Mouse (Mus musculus) midbrain, embryonic 12.5 days (tissue): ENCODE results near the gene Ackr4. TPM values are rescaled to one million over a fixed set of nuclear protein-coding genes. Genes with fewer than 3 reads are reported as not detected.

Experiments
- ATAC-seq: fragments of 200-750 bp; cut with Nextera tagmentation; 2 replicates; pipeline ENCODE4 v1.8.0; 2017; ENCODE audit warnings: low read depth, moderate TSS enrichment, moderate library complexity; ENCODE audit not compliant: low FRiP score
- H3K27ac ChIP-seq: fragments of 300-500 bp; sonication (generic); replicated peaks from 2 replicates; pipeline ENCODE4 v1.5.1; 2016; ENCODE audit warnings: mild to moderate bottlenecking
- H3K27me3 ChIP-seq: fragments of 300-500 bp; sonication (generic); 2 replicates; pipeline ENCODE4 v1.6.1; 2016; ENCODE audit warnings: mild to moderate bottlenecking
- H3K36me3 ChIP-seq: fragments of 300-500 bp; sonication (generic); 2 replicates; pipeline ENCODE4 v1.6.1; 2016
- H3K4me1 ChIP-seq: fragments of 300-500 bp; sonication (generic); 2 replicates; pipeline ENCODE4 v1.6.1; 2016
- H3K4me2 ChIP-seq: fragments of 300-500 bp; sonication (generic); replicated peaks from 2 replicates; pipeline ENCODE4 v1.6.1; 2016; ENCODE audit warnings: mild to moderate bottlenecking, moderate library complexity
- H3K4me3 ChIP-seq: fragments of 300-500 bp; sonication (generic); 2 replicates; pipeline ENCODE4 v1.5.1; 2016; ENCODE audit warnings: mild to moderate bottlenecking
- H3K9ac ChIP-seq: fragments of 300-500 bp; sonication (generic); replicated peaks from 2 replicates; pipeline ENCODE4 v1.6.1; 2016; ENCODE audit warnings: mild to moderate bottlenecking, moderate library complexity
- H3K9me3 ChIP-seq: fragments of 300-500 bp; sonication (generic); 2 replicates; pipeline ENCODE4 v1.6.1; 2016; ENCODE audit warnings: mild to moderate bottlenecking
- WGBS: fragments of 180-500 bp; shearing (Covaris S2); methylation state at CpG from one replicate; pipeline ENCODE4 v1.1.7; 2016; 5-methylcytosine and 5-hydroxymethylcytosine counted together
- polyA plus RNA-seq: library from polyadenylated mRNA; unstranded; fragments of >200 nt; fragmentation: Nextera tagmentation; extraction: Ambion mirVana; gene quantifications from 2 replicates; pipeline ENCODE4 v1.2.1, GENCODE M21; 2016

Ackr4 gene
- polyA plus RNA-seq, 1 experiment from 2014 or later, result 0.48 TPM

DNA sequence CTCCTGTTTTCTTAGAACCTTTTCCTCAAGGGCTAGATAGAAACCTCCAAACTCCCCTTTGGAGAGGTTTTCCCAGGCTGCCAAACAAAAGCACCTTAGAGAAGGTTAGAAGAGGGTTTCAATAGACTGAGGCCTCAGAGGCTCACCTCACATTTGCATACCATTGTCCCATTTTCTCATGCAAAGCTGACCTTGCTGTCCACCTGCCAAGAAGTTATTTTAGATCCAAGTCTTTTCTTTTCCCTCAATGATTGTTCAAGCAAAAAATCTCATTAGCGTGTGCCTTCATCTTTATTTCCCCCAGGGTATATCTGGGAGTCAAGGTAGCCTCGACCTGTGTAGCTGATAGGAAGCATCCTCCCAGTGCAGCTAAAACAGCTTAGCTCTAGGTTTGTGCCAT, 23.8 kb downstream of the Ackr4 start:
- H3K27ac ChIP-seq, result no peak overlapping the region
- H3K27me3 ChIP-seq, result no peaks in the 10 kb centered on the region
- H3K9me3 ChIP-seq, result no peaks in the 10 kb centered on the region
- no peaks in the 10 kb centered on the region for H3K36me3 ChIP-seq
- no peaks in the 10 kb centered on the region for H3K4me1 ChIP-seq
- 35% methylated on average over 2 of the region's 2 CpGs for WGBS
- H3K4me2 ChIP-seq, result no peak overlapping the region
- no peak overlapping the region for H3K9ac ChIP-seq
- no peak overlapping the region for H3K4me3 ChIP-seq
- ATAC-seq, result no peak

GRCm38 (mm10) chr9:104102301-104102700, 24.4 kb downstream of the Ackr4 start:
- Histone ChIP-seq H3K9ac (no peak overlapping the region), H3K27ac (no peak overlapping the region), H3K36me3 (no peaks in the 10 kb centered on the region), H3K4me3 (no peak overlapping the region), H3K9me3 (no peaks in the 10 kb centered on the region), H3K27me3 (no peaks in the 10 kb centered on the region), H3K4me1 (no peaks in the 10 kb centered on the region), H3K4me2 (no peak overlapping the region)
- no peak for ATAC-seq
- WGBS, result 39% methylated on average over 6 of the region's 6 CpGs

- Histone ChIP-seq H3K9me3 (no peaks in the 10 kb centered on the region), H3K4me1 (no peaks in the 10 kb centered on the region)
- 40% methylated on average over 3 of the region's 3 CpGs for WGBS
These were observed 25.3 kb downstream of the Ackr4 start for GRCm38 (mm10) chr9:104101458-104101857.

GRCm38 (mm10) chr9:104100822-104101221, 25.9 kb downstream of the Ackr4 start:
- Histone ChIP-seq H3K27ac (no peak overlapping the region), H3K4me3 (no peak overlapping the region), H3K4me2 (no peak overlapping the region), H3K9me3 (no peaks in the 10 kb centered on the region), H3K4me1 (no peaks in the 10 kb centered on the region), H3K9ac (no peak overlapping the region), H3K36me3 (no peaks in the 10 kb centered on the region), H3K27me3 (no peaks in the 10 kb centered on the region)
- 47% methylated on average over 7 of the region's 7 CpGs for WGBS
- ATAC-seq, result no peak

More at GRCm38 (mm10) chr9:104101458-104101857, 25.3 kb downstream of the Ackr4 start:
- Histone ChIP-seq H3K4me3 (no peak overlapping the region), H3K9ac (no peak overlapping the region), H3K27ac (no peak overlapping the region), H3K4me2 (no peak overlapping the region), H3K36me3 (no peaks in the 10 kb centered on the region), H3K27me3 (no peaks in the 10 kb centered on the region)
- ATAC-seq, result no peak

- no peaks in the 10 kb centered on the region for H3K27me3 ChIP-seq
- WGBS, result 90% methylated on average over 11 of the region's 11 CpGs
- no peak overlapping the region for H3K4me3 ChIP-seq
- H3K4me2 ChIP-seq, result no peak overlapping the region
- H3K9ac ChIP-seq, result no peak overlapping the region
- no peaks in the 10 kb centered on the region for H3K9me3 ChIP-seq
- no peaks in the 10 kb centered on the region for H3K4me1 ChIP-seq
- ATAC-seq, result no peak
- H3K27ac ChIP-seq, result no peak overlapping the region
- no peaks in the 10 kb centered on the region for H3K36me3 ChIP-seq
These were observed 27.7 kb downstream of the Ackr4 start for GRCm38 (mm10) chr9:104099060-104099459.

GRCm38 (mm10) chr9:104098256-104098655, 28.5 kb downstream of the Ackr4 start:
- Histone ChIP-seq H3K4me1 (no peaks in the 10 kb centered on the region), H3K27ac (no peak overlapping the region), H3K9ac (no peak overlapping the region), H3K9me3 (no peaks in the 10 kb centered on the region), H3K4me3 (no peak overlapping the region), H3K4me2 (no peak overlapping the region), H3K27me3 (no peaks in the 10 kb centered on the region), H3K36me3 (no peaks in the 10 kb centered on the region)
- WGBS, result 87% methylated on average over 5 of the region's 5 CpGs
- ATAC-seq, result no peak

DNA sequence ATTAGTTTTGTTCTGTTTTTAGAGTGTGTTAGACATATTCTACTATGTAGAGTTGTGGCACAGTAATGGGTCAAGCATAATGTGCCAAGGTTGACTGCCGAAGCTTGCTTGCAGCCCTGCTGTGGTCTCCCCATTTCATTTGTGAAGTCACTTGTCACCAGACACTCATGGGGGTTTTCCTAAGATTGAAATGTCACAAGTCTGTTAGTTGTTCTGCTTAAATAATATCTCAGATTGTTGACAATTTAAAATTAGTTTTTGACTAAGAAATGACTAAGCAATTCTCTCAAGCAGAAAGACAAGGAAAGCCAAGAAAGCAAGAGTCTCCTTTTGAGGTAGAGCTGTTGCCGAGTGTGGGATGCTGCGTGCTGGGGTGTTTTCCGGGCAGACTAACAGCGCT, 33.8 kb downstream of the Ackr4 start:
- H3K36me3 ChIP-seq, result no peaks in the 10 kb centered on the region
- no peak for ATAC-seq
- no peak overlapping the region for H3K4me3 ChIP-seq
- no peak overlapping the region for H3K9ac ChIP-seq
- no peaks in the 10 kb centered on the region for H3K27me3 ChIP-seq
- no peak overlapping the region for H3K4me2 ChIP-seq
- no peaks in the 10 kb centered on the region for H3K9me3 ChIP-seq
- WGBS, result 95% methylated on average over 5 of the region's 5 CpGs
- H3K4me1 ChIP-seq, result no peaks in the 10 kb centered on the region
- no peak overlapping the region for H3K27ac ChIP-seq

DNA sequence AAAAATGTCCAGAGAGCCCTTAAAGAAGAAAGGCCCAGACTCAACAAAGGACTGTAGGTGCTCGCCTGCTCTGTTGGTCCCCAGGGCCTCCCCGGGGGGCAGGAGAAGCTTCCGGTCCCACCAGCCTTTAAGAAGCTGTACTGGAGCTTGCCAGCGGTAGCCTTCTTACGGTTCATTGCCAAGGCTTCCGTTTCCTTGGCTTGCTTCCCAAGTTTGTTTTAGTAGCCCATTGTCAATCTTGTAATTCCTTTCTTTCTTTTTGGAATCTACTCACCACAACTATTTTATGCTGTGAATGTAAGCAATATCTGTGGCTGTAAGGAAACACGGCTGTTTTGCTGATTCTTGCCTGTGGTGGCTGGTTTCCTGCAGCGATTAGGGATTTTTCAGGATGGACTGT, 38.2 kb downstream of the Ackr4 start:
- Histone ChIP-seq H3K27ac (no peak overlapping the region), H3K27me3 (no peaks in the 10 kb centered on the region), H3K4me3 (no peak overlapping the region), H3K4me2 (no peak overlapping the region), H3K9me3 (no peaks in the 10 kb centered on the region), H3K9ac (no peak overlapping the region), H3K4me1 (no peaks in the 10 kb centered on the region), H3K36me3 (0 out of 2 replicates have a peak, but pooled peaks cover 6% of the 10 kb centered on the region)
- ATAC-seq, result no peak
- 82% methylated on average over 8 of the region's 8 CpGs for WGBS

DNA sequence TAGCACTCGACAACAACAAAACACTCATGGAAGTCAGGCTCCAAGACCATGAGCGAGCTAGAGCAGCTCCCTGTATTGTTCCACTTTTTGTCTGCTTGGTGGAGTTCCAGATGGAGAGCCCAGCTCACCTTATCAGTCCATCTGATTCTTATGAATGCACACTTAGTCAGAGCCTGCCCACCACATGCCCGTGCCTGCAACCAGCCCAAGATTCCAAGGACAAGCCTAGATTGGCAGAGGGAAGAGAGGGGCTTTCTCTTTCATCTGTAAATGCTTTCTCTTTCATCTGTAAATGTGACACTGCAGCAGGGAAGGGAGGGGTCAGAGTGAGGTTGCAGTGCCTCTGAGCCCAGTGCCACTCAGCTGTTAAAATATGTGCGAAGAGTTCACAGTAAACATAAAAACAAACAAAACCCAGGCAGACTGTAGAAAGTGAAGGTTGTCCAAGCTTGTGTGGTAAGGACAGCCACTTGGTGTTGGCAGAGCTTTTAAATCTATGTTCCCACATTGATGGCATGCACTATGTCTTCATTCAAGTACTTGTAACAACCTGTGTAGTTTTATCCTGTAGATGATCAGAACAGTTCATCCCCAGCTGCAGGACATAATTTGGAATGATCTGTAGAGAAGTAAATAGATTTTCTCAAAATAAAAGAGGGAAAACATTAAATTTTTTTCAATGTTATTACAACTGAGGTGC, 40.9 kb downstream of the Ackr4 start:
- Histone ChIP-seq H3K4me3 (no peak overlapping the region), H3K9ac (no peak overlapping the region), H3K9me3 (no peaks in the 10 kb centered on the region), H3K4me2 (no peak overlapping the region), H3K27me3 (no peaks in the 10 kb centered on the region), H3K4me1 (no peaks in the 10 kb centered on the region), H3K36me3 (0 out of 2 replicates have a peak, but pooled peaks cover 6% of the 10 kb centered on the region), H3K27ac (no peak overlapping the region)
- WGBS, result 69% methylated on average over 4 of the region's 4 CpGs
- no peak for ATAC-seq

DNA sequence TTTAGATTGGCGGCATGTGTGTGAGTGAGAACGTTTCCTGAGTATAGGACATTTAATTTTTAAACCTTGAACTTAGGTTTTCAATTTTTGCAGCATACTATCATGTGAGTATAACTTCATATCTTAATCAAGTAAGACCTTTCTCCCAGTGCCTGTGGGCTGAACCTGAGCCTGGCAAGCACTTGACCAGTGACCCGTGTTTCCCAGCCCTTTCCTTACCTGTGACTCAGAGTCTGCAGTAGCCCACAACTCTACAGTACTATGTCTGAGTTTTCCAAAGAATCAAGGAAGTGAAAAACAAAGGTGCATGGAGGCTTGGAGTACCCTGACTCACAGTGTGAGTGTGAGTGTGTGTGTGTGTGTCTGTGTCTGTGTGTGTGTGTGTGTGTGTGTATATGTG, 46.7 kb downstream of the Ackr4 start:
- Histone ChIP-seq H3K9ac (no peak overlapping the region), H3K9me3 (no peaks in the 10 kb centered on the region), H3K36me3 (0 out of 2 replicates have a peak, but pooled peaks cover 6% of the 10 kb centered on the region), H3K4me3 (no peak overlapping the region), H3K27me3 (no peaks in the 10 kb centered on the region), H3K4me2 (no peak overlapping the region), H3K27ac (no peak overlapping the region), H3K4me1 (no peaks in the 10 kb centered on the region)
- ATAC-seq, result no peak
- 75% methylated on average over 3 of the region's 3 CpGs for WGBS

- H3K4me2 ChIP-seq, result no peak overlapping the region
- no peaks in the 10 kb centered on the region for H3K27me3 ChIP-seq
- H3K4me3 ChIP-seq, result no peak overlapping the region
- no peaks in the 10 kb centered on the region for H3K9me3 ChIP-seq
- 0 out of 2 replicates have a peak, but pooled peaks cover 3% of the 10 kb centered on the region for H3K36me3 ChIP-seq
- H3K9ac ChIP-seq, result no peak overlapping the region
- no peak for ATAC-seq
- H3K4me1 ChIP-seq, result no peaks in the 10 kb centered on the region
- no peak overlapping the region for H3K27ac ChIP-seq
- WGBS, result 57% methylated on average over 5 of the region's 5 CpGs
These were observed 47.4 kb downstream of the Ackr4 start for GRCm38 (mm10) chr9:104079379-104079778.

GRCm38 (mm10) chr9:104078780-104079179, 48.0 kb downstream of the Ackr4 start:
- Histone ChIP-seq H3K27me3 (no peaks in the 10 kb centered on the region), H3K9ac (no peak overlapping the region), H3K4me1 (no peaks in the 10 kb centered on the region), H3K27ac (no peak overlapping the region), H3K4me2 (no peak overlapping the region), H3K9me3 (no peaks in the 10 kb centered on the region), H3K36me3 (no peaks in the 10 kb centered on the region), H3K4me3 (no peak overlapping the region)
- no peak for ATAC-seq
- WGBS, result 96% methylated on average over 1 of the region's 1 CpGs

DNA sequence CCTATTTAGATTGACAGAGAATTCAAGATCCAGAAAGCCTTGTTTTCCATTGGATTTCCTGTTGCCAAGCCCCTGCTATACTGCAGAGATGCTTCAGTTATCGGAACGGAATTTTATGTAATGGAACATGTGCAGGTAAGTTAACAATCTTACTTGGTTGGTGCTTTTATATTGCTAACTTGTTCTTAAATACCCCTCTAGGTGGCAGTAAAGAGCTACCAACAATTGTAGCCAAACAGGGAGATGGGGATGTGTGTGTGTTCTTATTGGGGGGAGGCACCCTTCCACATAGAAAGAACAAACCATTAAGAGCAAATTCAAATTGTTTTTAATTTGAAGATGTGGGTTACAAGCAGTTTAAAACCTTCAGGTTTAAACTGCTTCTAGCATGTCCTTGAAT, 50.9 kb downstream of the Ackr4 start:
- 65% methylated on average over 2 of the region's 2 CpGs for WGBS
- no peak overlapping the region for H3K27ac ChIP-seq
- H3K9ac ChIP-seq, result no peak overlapping the region
- no peaks in the 10 kb centered on the region for H3K4me1 ChIP-seq
- H3K36me3 ChIP-seq, result no peaks in the 10 kb centered on the region
- no peak overlapping the region for H3K4me2 ChIP-seq
- H3K27me3 ChIP-seq, result no peaks in the 10 kb centered on the region
- no peaks in the 10 kb centered on the region for H3K9me3 ChIP-seq
- ATAC-seq, result no peak
- no peak overlapping the region for H3K4me3 ChIP-seq
